Mouse (Mus musculus): Measurements from ENCODE around the gene Gm12117. TPM values are rescaled to one million over a fixed set of nuclear protein-coding genes. Genes with fewer than 3 reads are reported as not detected.

Gm12117 gene
- polyA plus RNA-seq (2012; rRNA removed), result 0.09 and 0.22 TPM in 2 replicates

GRCm38 (mm10) chr11:33276637-33277036, at the start of gene Gm12117:
TSS of gene Gm12117 (minus strand) at chr11:33276737.

Other genes starting within 250 kb of the Gm12117 start
- gene Fgf18, start 129.3 kb downstream of the Gm12117 start, polyA plus RNA-seq (2012; rRNA removed), result 3.9 and 5.1 TPM in 2 replicates
- 459 and 518 TPM in 2 replicates for gene Npm1, start 113.5 kb downstream of the Gm12117 start, polyA plus RNA-seq (2012; rRNA removed)
- gene Tlx3, start 73.1 kb downstream of the Gm12117 start, polyA plus RNA-seq (2012; rRNA removed), result 1.3 and 4.4 TPM in 2 replicates
- gene Ranbp17, start 237.0 kb upstream of the Gm12117 start, polyA plus RNA-seq (2012; rRNA removed), result 5.8 and 6.5 TPM in 2 replicates